Mouse (Mus musculus) midbrain, embryonic 16.5 days (tissue): ENCODE results near the gene Prdm11. TPM values are rescaled to one million over a fixed set of nuclear protein-coding genes. Genes with fewer than 3 reads are reported as not detected.

Experiments used
- ATAC-seq: fragments of 200-750 bp; cut with Nextera tagmentation; 2 replicates; pipeline ENCODE4 v1.8.0; 2017; ENCODE audit warnings: moderate TSS enrichment
- H3K27ac ChIP-seq: fragments of 300-500 bp; sonication (generic); 2 replicates; pipeline ENCODE4 v1.5.1; 2014; ENCODE audit warnings: mild to moderate bottlenecking, low read length, mixed read lengths
- H3K27me3 ChIP-seq: fragments of 300-500 bp; sonication (generic); 2 replicates; pipeline ENCODE4 v1.6.1; 2014; ENCODE audit warnings: low read depth, low read length, mixed read lengths; ENCODE audit not compliant: control insufficient read depth, insufficient read depth
- H3K36me3 ChIP-seq: fragments of 300-500 bp; sonication (generic); 2 replicates; pipeline ENCODE4 v1.6.1; 2014; ENCODE audit warnings: mild to moderate bottlenecking, low read length, moderate library complexity, mixed read lengths; ENCODE audit not compliant: control insufficient read depth, insufficient read depth
- H3K4me1 ChIP-seq: fragments of 300-500 bp; sonication (generic); 2 replicates; pipeline ENCODE4 v1.6.1; 2014; ENCODE audit warnings: mild to moderate bottlenecking, low read length, mixed read lengths; ENCODE audit not compliant: control insufficient read depth, insufficient read depth
- H3K4me2 ChIP-seq: fragments of 300-500 bp; sonication (generic); 2 replicates; pipeline ENCODE4 v1.6.1; 2014; ENCODE audit warnings: mild to moderate bottlenecking, low read length, mixed read lengths
- H3K4me3 ChIP-seq: fragments of 300-500 bp; sonication (generic); 2 replicates; pipeline ENCODE4 v1.5.1; 2014; ENCODE audit warnings: low read depth, mild to moderate bottlenecking, low read length, moderate library complexity, mixed read lengths
- H3K9ac ChIP-seq: fragments of 300-500 bp; sonication (generic); 2 replicates; pipeline ENCODE4 v1.6.1; 2014; ENCODE audit warnings: low read depth, low read length, mixed read lengths
- H3K9me3 ChIP-seq: fragments of 300-500 bp; sonication (generic); replicated peaks from 2 replicates; pipeline ENCODE4 v1.6.1; 2014; ENCODE audit warnings: mild to moderate bottlenecking, low read length, mixed read lengths; ENCODE audit not compliant: control insufficient read depth, poor library complexity, severe bottlenecking
- WGBS: fragments of 180-500 bp; shearing (Covaris S2); extraction: QIAGEN DNeasy Blood & Tissue Kit; methylation state at CpG from one replicate; pipeline ENCODE4 v1.1.7; 2014; 5-methylcytosine and 5-hydroxymethylcytosine counted together
- polyA plus RNA-seq: library from polyadenylated mRNA; unstranded; fragments of >200 nt; fragmentation: Nextera tagmentation; extraction: Ambion mirVana; gene quantifications from 2 replicates; pipeline ENCODE4 v1.2.1, GENCODE M21; 2015

The Prdm11 gene
- polyA plus RNA-seq, 1 experiment from 2014 or later = 2.1 TPM

DNA sequence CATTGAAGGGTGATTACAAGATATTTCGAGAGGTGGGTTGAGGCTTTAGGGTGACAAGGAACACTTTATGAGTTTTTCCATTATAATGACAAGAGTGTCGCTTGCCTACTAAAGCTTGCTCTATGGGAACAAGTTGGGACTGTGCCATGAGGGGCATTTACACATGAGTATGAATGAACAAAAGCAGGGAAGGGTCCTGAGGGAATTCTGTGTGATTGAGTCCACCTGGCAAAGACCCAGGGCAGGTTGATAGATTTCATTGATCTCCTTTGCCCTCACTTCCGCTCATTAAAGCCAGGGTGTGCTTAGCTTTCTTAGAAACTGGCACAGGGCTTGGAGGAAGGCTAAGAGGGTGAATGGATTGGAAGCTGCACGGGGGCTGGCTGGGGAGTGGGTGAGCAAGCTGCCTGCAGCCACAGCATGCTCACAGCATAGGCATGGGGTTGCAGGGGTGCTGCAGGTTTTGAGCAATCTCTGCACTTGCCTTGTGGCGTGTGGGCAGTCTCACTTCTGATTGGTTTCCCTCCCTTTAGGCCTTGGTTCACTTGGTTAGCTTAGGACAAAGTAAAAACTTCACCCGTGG, 121.2 kb downstream of the Prdm11 start:
- H3K9ac ChIP-seq = no peak overlapping the region
- 59% methylated on average over 6 of the region's 6 CpGs for WGBS
- no peak overlapping the region for H3K27ac ChIP-seq
- no peaks in the 10 kb centered on the region for H3K36me3 ChIP-seq
- H3K4me3 ChIP-seq = no peak overlapping the region
- no peaks in the 10 kb centered on the region for H3K9me3 ChIP-seq
- no peak for ATAC-seq
- H3K4me2 ChIP-seq = no peak overlapping the region
- peaks cover 23% of the 10 kb centered on the region for H3K4me1 ChIP-seq
- H3K27me3 ChIP-seq = no peaks in the 10 kb centered on the region

GRCm38 (mm10) chr2:92920709-92921108, 125.3 kb downstream of the Prdm11 start:
- no peak overlapping the region for H3K9ac ChIP-seq
- no peak overlapping the region for H3K4me2 ChIP-seq
- 17% methylated on average over 4 of the region's 4 CpGs for whole genome bisulfite sequencing
- H3K9me3 ChIP-seq = no peaks in the 10 kb centered on the region
- peak overlapping the region; percentile 58 for H3K27ac ChIP-seq
- H3K36me3 ChIP-seq = no peaks in the 10 kb centered on the region
- no peaks in the 10 kb centered on the region for H3K27me3 ChIP-seq
- ATAC-seq = peak; percentile 85
- H3K4me3 ChIP-seq = no peak overlapping the region
- peaks cover 45% of the 10 kb centered on the region for H3K4me1 ChIP-seq

DNA sequence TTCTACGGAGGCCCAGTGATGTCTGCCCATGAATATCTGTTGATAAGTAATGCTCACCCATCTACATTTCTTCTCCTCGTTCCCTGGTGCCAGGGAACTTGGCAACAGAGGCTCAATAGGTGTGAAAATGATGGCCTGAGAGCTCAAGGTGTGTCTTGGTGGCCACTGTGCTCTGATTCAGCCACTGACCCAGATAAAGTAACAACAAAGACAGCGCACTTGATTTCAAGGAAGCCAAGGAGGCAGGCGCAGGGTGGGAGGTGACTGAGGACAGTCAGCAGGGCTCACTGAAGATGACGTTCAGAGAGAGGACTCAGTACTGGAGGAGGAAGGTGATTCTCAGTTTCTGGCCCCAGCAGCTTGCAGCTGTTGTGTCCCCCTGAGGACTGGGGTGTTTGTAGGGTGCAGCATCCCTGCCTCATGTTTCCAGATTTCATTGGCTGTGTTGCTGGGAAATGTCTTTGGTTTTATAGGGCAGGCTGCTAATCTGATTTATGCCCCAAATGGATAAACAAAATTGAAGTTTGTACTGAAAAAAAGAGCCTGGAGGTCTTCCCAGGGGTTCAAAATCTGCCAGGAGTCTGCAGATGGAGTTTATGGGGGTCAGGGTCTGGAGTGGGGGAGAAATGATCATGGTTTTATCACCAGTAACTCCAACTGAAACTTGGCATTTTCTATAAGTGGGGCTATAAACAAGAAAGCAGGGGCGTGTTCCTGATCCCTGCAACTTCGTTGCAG, 128.4 kb downstream of the Prdm11 start:
- Histone ChIP-seq H3K9ac (peak overlapping the region; percentile 58), H3K27ac (0 out of 2 replicates have a peak overlapping the region, but pooled peaks have one; percentile 48), H3K4me1 (peaks cover 61% of the 10 kb centered on the region), H3K36me3 (no peaks in the 10 kb centered on the region), H3K9me3 (no peaks in the 10 kb centered on the region), H3K4me3 (peak overlapping the region; percentile 9), H3K4me2 (peak overlapping the region; percentile 69), H3K27me3 (no peaks in the 10 kb centered on the region)
- 35% methylated on average over 7 of the region's 7 CpGs for WGBS
- no peak for ATAC-seq

DNA sequence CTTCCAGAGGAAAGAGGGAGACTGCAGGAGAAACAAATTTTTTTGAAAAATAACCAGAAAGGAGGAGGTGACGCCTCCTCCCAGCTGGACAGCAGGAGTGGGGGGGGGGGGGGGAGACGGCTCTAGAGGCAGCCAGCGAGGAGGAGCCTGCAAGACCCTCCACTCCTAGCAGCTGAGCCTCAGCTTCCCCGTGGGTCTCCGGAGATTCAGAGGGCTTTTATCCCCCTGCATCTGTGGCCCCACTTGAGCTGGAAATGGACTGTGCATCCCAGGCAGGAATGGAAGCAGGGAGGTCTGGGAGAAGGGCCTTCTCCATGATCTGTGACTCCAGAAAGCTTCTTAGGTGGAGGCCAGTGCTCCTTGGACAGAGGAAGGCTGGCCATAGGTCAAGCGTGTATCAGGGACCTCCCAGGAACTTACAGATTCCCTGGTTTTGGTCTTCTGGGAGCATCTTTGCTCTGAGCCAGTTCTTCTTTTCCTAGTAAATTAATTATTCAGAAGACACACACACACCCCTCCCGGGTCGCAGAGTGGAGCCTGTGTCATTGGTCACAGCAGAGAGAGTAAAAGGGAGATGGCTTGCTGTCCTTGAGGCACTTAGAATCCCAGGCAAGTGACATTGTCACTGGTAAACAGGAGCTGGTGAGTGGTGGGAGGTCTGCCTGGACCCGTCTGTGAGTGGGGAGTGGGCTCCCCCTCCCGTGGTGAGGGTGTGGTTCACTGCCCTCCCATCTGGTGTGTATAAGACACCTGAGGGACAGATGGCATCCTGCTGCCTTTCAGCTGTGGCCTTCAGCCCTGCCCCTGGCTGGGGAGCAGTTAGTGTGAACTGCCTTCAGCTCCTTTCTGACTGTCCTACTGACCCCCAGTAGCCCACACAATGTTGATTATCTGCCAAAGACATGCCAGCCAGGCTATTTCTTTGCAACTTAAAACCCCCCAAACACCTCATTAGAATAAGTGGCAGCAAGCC, 130.0 kb downstream of the Prdm11 start:
- peaks cover 66% of the 10 kb centered on the region for H3K4me1 ChIP-seq
- H3K4me2 ChIP-seq = peak overlapping the region; percentile 69
- WGBS = 5% methylated on average over 9 of the region's 10 CpGs
- ATAC-seq = no peak
- H3K9ac ChIP-seq = peak overlapping the region; percentile 86
- peak overlapping the region; percentile 60 for H3K4me3 ChIP-seq
- H3K27ac ChIP-seq = peak overlapping the region; percentile 82
- H3K36me3 ChIP-seq = no peaks in the 10 kb centered on the region
- no peaks in the 10 kb centered on the region for H3K27me3 ChIP-seq
- H3K9me3 ChIP-seq = no peaks in the 10 kb centered on the region

Other genes starting within 250 kb of the Prdm11 start
- 112 and 145 TPM in 2 replicates for gene Syt13, start 131.1 kb downstream of the Prdm11 start, polyA plus RNA-seq
- gene Trp53i11, start 141.4 kb upstream of the Prdm11 start, polyA plus RNA-seq = 125 and 139 TPM in 2 replicates